Mouse (Mus musculus) MEL (cell line): Measurements from ENCODE around the gene Hoxb5. TPM values are rescaled to one million over a fixed set of nuclear protein-coding genes. Genes with fewer than 3 reads are reported as not detected.

Experiments used
- DNase-seq: peaks from one replicate; pipeline ENCODE4 v3.0.0; 2011; ENCODE audit warnings: low read depth, low spot score
- H3K27ac ChIP-seq: 2 replicates; pipeline ENCODE4 v1.5.1; 2012; ENCODE audit warnings: low read depth, mild to moderate bottlenecking, control low read depth, low read length, moderate library complexity; ENCODE audit not compliant: control insufficient read depth
- H3K27me3 ChIP-seq, 2 experiments: fragments of 150-350 bp in 1 of 2; sonication (generic) in 1 of 2; 2 replicates each; pipeline ENCODE4 v1.6.1; 2012; ENCODE audit warnings: low read length in 2 of 2, mild to moderate bottlenecking in 2 of 2, improper control_type of control experiment in 1 of 2, moderate library complexity in 1 of 2; ENCODE audit not compliant: insufficient read depth in 2 of 2, control insufficient read depth in 1 of 2
- H3K36me3 ChIP-seq, 2 experiments: 2 replicates each; pipeline ENCODE4 v1.6.1; 2012 to 2014; ENCODE audit warnings: low read length in 2 of 2, improper control_type of control experiment in 1 of 2, inconsistent platforms in 1 of 2, mild to moderate bottlenecking in 1 of 2; ENCODE audit not compliant: insufficient read depth in 2 of 2, control insufficient read depth in 1 of 2
- H3K4me1 ChIP-seq, 2 experiments: fragments of 150-350 bp in 1 of 2; sonication (generic) in 1 of 2; 2 replicates each; pipeline ENCODE4 v1.6.1; 2012; ENCODE audit warnings: low read length in 2 of 2, improper control_type of control experiment in 1 of 2, mild to moderate bottlenecking in 1 of 2; ENCODE audit not compliant: insufficient read depth in 2 of 2, control insufficient read depth in 1 of 2
- H3K4me3 ChIP-seq, 2 experiments: fragments of 150-350 bp in 1 of 2; sonication (generic) in 1 of 2; 2 replicates each; pipeline ENCODE4 v1.5.1; 2012; ENCODE audit warnings: low read depth in 2 of 2, low read length in 2 of 2, mild to moderate bottlenecking in 2 of 2, moderate library complexity in 2 of 2, control low read depth in 1 of 2, improper control_type of control experiment in 1 of 2; ENCODE audit not compliant: control insufficient read depth in 1 of 2, insufficient read depth in 1 of 2
- H3K79me2 ChIP-seq: 2 replicates; pipeline ENCODE4 v1.6.1; 2012; ENCODE audit warnings: mild to moderate bottlenecking, low read length, moderate library complexity; ENCODE audit not compliant: control insufficient read depth, poor library complexity, insufficient read depth
- H3K9ac ChIP-seq: 2 replicates; pipeline ENCODE4 v1.6.1; 2012; ENCODE audit warnings: low read depth, mild to moderate bottlenecking, control low read depth, low read length, moderate library complexity; ENCODE audit not compliant: control insufficient read depth, poor library complexity, severe bottlenecking
- H3K9me3 ChIP-seq: fragments of 150-350 bp; sonication (generic); replicated peaks from 2 replicates; pipeline ENCODE4 v1.6.1; 2012; ENCODE audit warnings: mild to moderate bottlenecking, low read length, improper control_type of control experiment, moderate library complexity; ENCODE audit not compliant: insufficient read depth
- BHLHE40 ChIP-seq: IDR thresholded peaks from 2 replicates; pipeline ENCODE4 v1.6.1; 2012; ENCODE audit warnings: low read depth, mild to moderate bottlenecking, inconsistent platforms, low read length, improper control_type of control experiment, borderline replicate concordance
- CTCF ChIP-seq, 3 experiments: IDR thresholded peaks in 2 of 3; conservative IDR thresholded peaks in 1 of 3; 2 replicates each; pipeline ENCODE4 v1.5.1; 2011 to 2012; ENCODE audit warnings: low read length in 3 of 3, low read depth in 2 of 3, mild to moderate bottlenecking in 2 of 3, improper control_type of control experiment in 1 of 3, inconsistent platforms in 1 of 3, mixed read lengths in 1 of 3, moderate library complexity in 1 of 3; ENCODE audit not compliant: control insufficient read depth in 1 of 3, insufficient read depth in 1 of 3, poor library complexity in 1 of 3, severe bottlenecking in 1 of 3
- ETS1 ChIP-seq: IDR thresholded peaks from 2 replicates; pipeline ENCODE4 v1.6.1; 2012; ENCODE audit warnings: low read depth, mild to moderate bottlenecking, inconsistent platforms, low read length, improper control_type of control experiment, moderate library complexity
- GABPA ChIP-seq: IDR thresholded peaks from 2 replicates; pipeline ENCODE4 v1.6.1; 2012; ENCODE audit warnings: low read depth, mild to moderate bottlenecking, inconsistent platforms, low read length, improper control_type of control experiment, moderate library complexity
- KAT2A ChIP-seq: conservative IDR thresholded peaks from 2 replicates; pipeline ENCODE4 v1.6.1; 2012; ENCODE audit warnings: low read depth, low read length, improper control_type of control experiment, inconsistent platforms
- MAFK ChIP-seq: IDR thresholded peaks from 2 replicates; pipeline ENCODE4 v1.6.1; 2011; ENCODE audit warnings: low read depth, mild to moderate bottlenecking, low read length, improper control_type of control experiment, borderline replicate concordance
- MYB ChIP-seq: IDR thresholded peaks from 2 replicates; pipeline ENCODE4 v1.6.1; 2011; ENCODE audit warnings: mild to moderate bottlenecking, low read depth, low read length, improper control_type of control experiment
- POLR2A ChIP-seq, 2 experiments: IDR thresholded peaks; 2 replicates each; pipeline ENCODE4 v1.6.1; 2011 to 2012; ENCODE audit warnings: low read length in 2 of 2, mild to moderate bottlenecking in 2 of 2, control low read depth in 1 of 2, improper control_type of control experiment in 1 of 2, low read depth in 1 of 2, moderate library complexity in 1 of 2; ENCODE audit not compliant: control insufficient read depth in 1 of 2, insufficient read depth in 1 of 2, poor library complexity in 1 of 2
- RAD21 ChIP-seq: IDR thresholded peaks from 2 replicates; pipeline ENCODE4 v1.6.1; 2011; ENCODE audit warnings: mild to moderate bottlenecking, low read depth, low read length, improper control_type of control experiment
- SMC3 ChIP-seq: IDR thresholded peaks from 2 replicates; pipeline ENCODE4 v1.6.1; 2011; ENCODE audit warnings: low read depth, low read length, improper control_type of control experiment
- TCF12 ChIP-seq: IDR thresholded peaks from 2 replicates; pipeline ENCODE4 v1.6.1; 2014; ENCODE audit warnings: low read depth, mild to moderate bottlenecking, inconsistent platforms, low read length, improper control_type of control experiment, moderate library complexity
- polyA plus RNA-seq, 2 experiments: library from polyadenylated mRNA; stranded (reverse) in 1 of 2; unstranded in 1 of 2; fragments of >175 nt in 1 of 2; fragments of >200 nt in 1 of 2; gene quantifications; 2 replicates each; pipeline versions ENCODE4 v1.2.1 to v1.2.4; 2012; ENCODE audit warnings: low replicate concordance in 2 of 2, low read depth in 1 of 2; ENCODE audit not compliant: insufficient read length in 2 of 2, insufficient read depth in 1 of 2, missing spikeins in 1 of 2
- total RNA-seq: library from RNA; depleted of rRNA; stranded (reverse); fragments of 300-350 nt; gene quantifications from 2 replicates; pipeline ENCODE4 v1.2.3, GENCODE M21; 2012

Gene Hoxb5
- total and polyA plus RNA-seq, 3 experiments = not detected

DNA sequence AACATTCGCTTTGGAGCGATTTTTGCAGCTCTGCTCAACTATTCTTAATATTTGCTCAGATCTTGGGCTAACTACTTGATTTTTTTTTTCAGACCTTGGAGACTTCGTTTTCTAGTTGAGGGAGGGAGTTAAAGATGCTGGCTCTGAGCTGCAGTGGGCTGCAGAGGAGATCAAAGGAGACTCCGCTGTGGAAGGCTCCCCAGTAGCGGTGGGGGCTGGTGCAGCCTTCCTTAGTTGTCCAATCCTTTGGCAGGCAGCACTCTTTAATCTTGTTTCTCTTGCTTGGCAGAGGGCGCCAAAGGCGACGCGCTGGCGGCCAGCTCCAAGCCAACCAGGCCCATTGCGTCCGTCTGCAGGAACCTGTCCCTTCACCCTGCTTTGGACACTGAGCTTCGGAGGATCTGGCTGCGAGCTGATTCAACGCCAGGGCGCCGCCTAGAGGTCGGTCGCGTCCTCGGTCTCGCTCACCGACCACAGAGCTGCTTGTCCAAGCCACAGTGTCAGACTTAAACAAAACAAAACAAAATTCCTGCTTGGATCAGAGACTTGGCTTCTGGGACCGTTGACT, 41.7 kb upstream of the Hoxb5 start:
- no peaks in the 10 kb centered on the region for H3K79me2 ChIP-seq
- H3K4me1 ChIP-seq = no peaks in the 10 kb centered on the region
- TF ChIP-seq SMC3 (peak; percentile 46), RAD21 (peak; percentile 14), CTCF (IDR thresholded peaks at IDR 0.05 in 2 of 3, conservative IDR thresholded peaks at IDR 0.05 in 1 of 3; ENCODE audit: control insufficient read depth in 1 of 3, insufficient read depth in 1 of 3, low read depth in 2 of 3, low read length in 3 of 3, poor library complexity in 1 of 3, severe bottlenecking in 1 of 3) (peak; percentile 71 to 95 (median 72)), KAT2A (no peak)
- H3K4me3 ChIP-seq = no peak overlapping the region
- no peak overlapping the region for H3K27ac ChIP-seq
- no peaks in the 10 kb centered on the region for H3K36me3 ChIP-seq
- peaks cover 12% of the 10 kb centered on the region in 2 experiments for H3K27me3 ChIP-seq
- H3K9ac ChIP-seq = no peak overlapping the region
- H3K9me3 ChIP-seq = no peaks in the 10 kb centered on the region
- DNase-seq = peak; percentile 55

DNA sequence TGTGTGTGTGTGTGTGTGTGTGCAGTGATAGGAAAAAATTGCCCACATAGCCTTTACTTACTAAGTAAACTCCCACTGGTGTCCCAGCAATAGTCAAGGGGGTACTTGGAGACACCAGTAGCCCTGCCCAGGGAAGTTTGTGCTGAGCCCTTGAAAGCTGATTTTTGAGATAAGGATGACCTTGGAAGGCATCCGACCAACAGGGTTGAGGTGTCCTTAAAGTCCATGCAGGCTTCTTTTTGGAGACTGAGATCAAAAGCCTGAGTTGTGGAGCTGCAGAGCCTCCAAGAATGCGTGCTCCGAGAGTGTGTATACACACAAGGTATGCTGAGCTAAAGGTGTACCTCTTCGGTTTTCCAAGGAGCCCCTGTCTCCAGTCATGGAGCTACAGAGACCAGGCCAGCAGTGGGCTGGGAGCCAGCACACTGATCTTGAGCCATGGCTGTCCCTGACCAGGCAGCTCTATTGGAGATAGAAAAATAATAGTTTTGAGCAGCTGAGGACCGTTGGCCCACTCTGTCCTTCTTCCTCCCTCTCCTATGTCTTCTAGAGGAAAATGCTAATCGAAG, 40.8 kb upstream of the Hoxb5 start:
- Histone ChIP-seq H3K27me3 (peaks cover 14 to 15% of the 10 kb centered on the region in 2 experiments), H3K9me3 (no peaks in the 10 kb centered on the region)
- DNase-seq = no peak

DNA sequence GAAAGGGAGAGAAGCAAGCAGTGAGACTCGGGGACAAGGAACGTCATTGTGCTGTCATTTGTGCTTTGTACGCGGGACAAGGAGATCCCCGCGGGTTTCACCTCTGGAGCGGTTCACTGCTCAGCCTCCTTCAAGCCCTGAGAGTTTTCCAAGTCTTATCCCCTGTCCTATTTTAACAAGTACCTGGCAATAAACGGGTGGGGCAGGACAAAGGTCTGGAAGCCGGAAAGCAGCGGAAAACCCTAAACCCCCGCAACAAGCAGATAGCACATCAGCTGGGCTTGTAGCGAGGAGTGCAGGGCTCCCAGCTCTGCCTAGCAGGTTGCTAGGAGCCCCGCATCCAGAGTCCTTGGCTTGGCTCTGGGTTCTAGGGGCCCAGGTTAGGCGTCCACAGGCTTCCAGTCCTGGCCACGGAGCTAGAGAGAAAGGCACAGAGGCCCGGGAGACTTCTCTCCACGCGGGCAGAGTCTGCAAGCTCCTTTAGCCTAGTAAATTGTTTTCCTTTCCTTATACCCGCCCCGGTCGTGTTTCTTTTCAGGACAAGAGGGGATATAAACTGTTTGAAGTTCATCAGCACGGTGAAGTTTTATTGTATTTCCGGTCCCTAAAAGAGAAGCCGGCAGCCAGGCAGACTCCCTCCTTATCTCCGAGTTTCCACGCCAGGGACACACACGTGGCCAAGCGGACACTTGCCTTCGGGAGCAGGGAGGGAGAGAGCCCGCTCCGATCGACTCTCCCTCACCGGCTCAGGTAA, 39.3 kb upstream of the Hoxb5 start:
- Histone ChIP-seq H3K9ac (no peak overlapping the region), H3K9me3 (no peaks in the 10 kb centered on the region), H3K36me3 (no peaks in the 10 kb centered on the region), H3K4me1 (no peaks in the 10 kb centered on the region), H3K4me3 (no peak overlapping the region), H3K27me3 (peaks cover 19 to 21% of the 10 kb centered on the region in 2 experiments), H3K79me2 (no peaks in the 10 kb centered on the region), H3K27ac (no peak overlapping the region)
- DNase-seq = no peak
- TF ChIP-seq ETS1 = no peak
- TF ChIP-seq SMC3 = no peak
- no peak for TF ChIP-seq MYB
- TF ChIP-seq POLR2A (IDR thresholded peaks at IDR 0.05; ENCODE audit: control insufficient read depth in 1 of 2, insufficient read depth in 1 of 2, low read depth in 1 of 2, low read length in 2 of 2, poor library complexity in 1 of 2) = no peak
- TF ChIP-seq TCF12 = no peak
- no peak for TF ChIP-seq GABPA
- no peak for TF ChIP-seq BHLHE40

More for the DNA sequence above, 40.8 kb upstream of the Hoxb5 start:
- Histone ChIP-seq H3K4me3 (no peak overlapping the region), H3K36me3 (no peaks in the 10 kb centered on the region), H3K9ac (no peak overlapping the region), H3K27ac (no peak overlapping the region), H3K4me1 (no peaks in the 10 kb centered on the region), H3K79me2 (no peaks in the 10 kb centered on the region)
- no peak for TF ChIP-seq MAFK
